Mouse (Mus musculus): ENCODE measurements around the gene Ablim1. TPM values are rescaled to one million over a fixed set of nuclear protein-coding genes. Genes with fewer than 3 reads are reported as not detected.
A peak's percentile ranks its signal among the peaks of the same experiment; 100 is the strongest.

Ablim1 gene
- polyA plus RNA-seq, 1 experiment from 2014 or later, result 40.5 TPM

DNA sequence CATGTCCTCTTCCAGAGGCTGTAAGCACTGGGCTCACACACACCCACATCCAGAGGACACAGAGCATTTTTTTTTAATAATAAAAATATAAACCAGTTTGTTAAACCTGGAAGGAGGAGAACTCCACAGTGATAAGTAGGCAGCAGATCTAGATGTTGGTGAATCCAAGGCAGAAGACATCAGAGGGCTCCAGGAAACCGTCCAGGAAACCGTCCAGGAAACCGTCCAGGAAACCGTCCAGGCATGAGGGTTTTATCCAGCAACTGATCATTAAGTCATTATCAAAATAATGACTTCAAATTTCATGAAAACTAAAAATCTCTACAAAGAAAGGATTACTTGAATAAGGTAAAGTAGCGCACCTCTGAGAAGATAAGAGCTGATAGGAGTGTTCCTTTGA, 65.9 kb downstream of the Ablim1 start:
- 63% methylated on average over 5 of the region's 5 CpGs for WGBS
- TF ChIP-seq CTCF (IDR thresholded peaks at IDR 0.05; ENCODE audit: low read depth), result no peak
- no peak for ATAC-seq (replicated peaks; ENCODE audit: low FRiP score, low read depth)

DNA sequence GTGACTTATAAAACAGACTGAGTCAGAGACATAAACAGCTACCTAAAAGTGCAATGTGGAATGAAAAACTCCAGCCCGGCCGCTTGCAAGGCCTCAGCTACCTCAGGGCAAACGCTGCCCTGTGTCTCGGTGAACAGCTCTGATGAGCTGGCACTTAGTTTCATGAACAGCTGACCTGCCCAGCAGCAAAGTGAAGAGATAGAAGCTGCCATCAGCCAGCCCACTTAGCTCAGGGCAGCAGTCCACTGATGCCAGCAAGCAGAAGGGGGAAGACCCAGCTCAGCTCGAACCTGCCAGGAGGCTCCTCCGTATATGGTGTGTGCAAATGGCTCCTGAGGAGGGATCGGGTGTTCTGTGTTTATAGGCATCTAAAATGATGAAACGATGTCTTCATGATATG, 67.5 kb downstream of the Ablim1 start:
- Histone ChIP-seq H3K4me1 (replicated peaks; ENCODE audit: insufficient read depth, low read length) (no peaks in the 10 kb centered on the region), H3K36me3 (ENCODE audit: insufficient read depth, low read length) (no peaks in the 10 kb centered on the region), H3K4me2 (ENCODE audit: low read length) (no peak overlapping the region), H3K27me3 (ENCODE audit: insufficient read depth, low read length) (no peaks in the 10 kb centered on the region), H3K9ac (ENCODE audit: low read depth, low read length) (no peak overlapping the region), H3K9me3 (replicated peaks; ENCODE audit: low read length) (no peaks in the 10 kb centered on the region), H3K27ac (no peak overlapping the region), H3K4me3 (replicated peaks; ENCODE audit: low read depth, low read length) (no peak overlapping the region)
- DNase-seq (ENCODE audit: low spot score) (no peak), ATAC-seq (replicated peaks; ENCODE audit: low FRiP score, low read depth) (no peak)
- WGBS, result 75% methylated on average over 8 of the region's 8 CpGs
- no peak for TF ChIP-seq CTCF (IDR thresholded peaks at IDR 0.05; ENCODE audit: low read depth)

More for the DNA sequence above, 65.9 kb downstream of the Ablim1 start:
- no peak for DNase-seq (ENCODE audit: low spot score)
- H3K4me1 ChIP-seq (replicated peaks; ENCODE audit: insufficient read depth, low read length), result no peaks in the 10 kb centered on the region
- no peaks in the 10 kb centered on the region for H3K27me3 ChIP-seq (ENCODE audit: insufficient read depth, low read length)
- no peak overlapping the region for H3K4me3 ChIP-seq (replicated peaks; ENCODE audit: low read depth, low read length)
- no peak overlapping the region for H3K27ac ChIP-seq
- no peaks in the 10 kb centered on the region for H3K9me3 ChIP-seq (replicated peaks; ENCODE audit: low read length)
- H3K36me3 ChIP-seq (ENCODE audit: insufficient read depth, low read length), result no peaks in the 10 kb centered on the region
- no peak overlapping the region for H3K9ac ChIP-seq (ENCODE audit: low read depth, low read length)
- H3K4me2 ChIP-seq (ENCODE audit: low read length), result no peak overlapping the region

DNA sequence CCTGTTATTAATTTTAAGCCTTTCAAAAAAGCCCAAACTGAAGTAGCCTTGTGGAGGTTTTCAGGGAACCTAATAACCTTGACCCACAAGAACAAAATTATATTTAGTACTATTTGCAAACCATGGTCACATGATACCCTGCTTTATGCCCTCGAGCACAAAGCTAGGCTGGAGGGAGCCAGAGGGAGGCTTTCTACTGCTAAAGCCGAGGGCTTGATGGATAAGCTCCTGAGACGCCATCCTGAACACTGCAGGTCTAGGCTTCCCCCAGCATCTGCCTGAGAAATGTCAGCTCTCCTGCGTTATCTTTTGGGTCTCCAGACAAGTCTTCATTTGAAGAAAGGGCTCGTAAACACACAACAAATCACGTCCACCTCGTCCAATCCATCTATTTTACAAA, 70.4 kb downstream of the Ablim1 start:
- no peak for TF ChIP-seq CTCF (IDR thresholded peaks at IDR 0.05; ENCODE audit: low read depth)
- Histone ChIP-seq H3K27me3 (ENCODE audit: insufficient read depth, low read length) (no peaks in the 10 kb centered on the region), H3K36me3 (ENCODE audit: insufficient read depth, low read length) (no peaks in the 10 kb centered on the region), H3K9ac (ENCODE audit: low read depth, low read length) (no peak overlapping the region), H3K27ac (no peak overlapping the region), H3K4me3 (replicated peaks; ENCODE audit: low read depth, low read length) (no peak overlapping the region), H3K4me2 (ENCODE audit: low read length) (no peak overlapping the region), H3K9me3 (replicated peaks; ENCODE audit: low read length) (no peaks in the 10 kb centered on the region), H3K4me1 (replicated peaks; ENCODE audit: insufficient read depth, low read length) (no peaks in the 10 kb centered on the region)
- 61% methylated on average over 7 of the region's 7 CpGs for WGBS
- DNase-seq (ENCODE audit: low spot score), result no peak
- ATAC-seq (replicated peaks; ENCODE audit: low FRiP score, low read depth), result no peak

DNA sequence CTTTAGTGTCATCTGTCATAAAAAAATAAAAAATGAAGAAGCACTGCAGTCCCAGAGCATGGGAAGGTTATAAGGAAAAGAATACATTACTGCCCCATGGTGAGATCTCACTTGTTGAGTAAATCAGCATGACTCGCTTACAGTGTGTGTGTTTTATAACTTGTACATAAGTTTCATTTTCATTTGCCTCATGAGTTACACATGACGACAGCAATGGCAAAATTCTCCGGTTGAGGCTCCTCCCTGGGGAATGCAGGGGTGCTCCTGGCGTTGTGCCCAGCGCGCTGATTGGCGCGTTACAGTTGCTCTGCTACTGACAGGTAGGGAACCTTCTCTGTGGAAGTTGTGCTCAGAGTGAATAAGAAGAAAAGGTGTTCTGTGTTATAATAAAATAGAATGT, 71.1 kb downstream of the Ablim1 start:
- no peaks in the 10 kb centered on the region for H3K4me1 ChIP-seq (replicated peaks; ENCODE audit: insufficient read depth, low read length)
- H3K27ac ChIP-seq, result no peak overlapping the region
- H3K9me3 ChIP-seq (replicated peaks; ENCODE audit: low read length), result no peaks in the 10 kb centered on the region
- TF ChIP-seq CTCF (IDR thresholded peaks at IDR 0.05; ENCODE audit: low read depth), result no peak
- no peak for ATAC-seq (replicated peaks; ENCODE audit: low FRiP score, low read depth)
- no peak overlapping the region for H3K4me3 ChIP-seq (replicated peaks; ENCODE audit: low read depth, low read length)
- WGBS, result 60% methylated on average over 8 of the region's 8 CpGs
- no peaks in the 10 kb centered on the region for H3K27me3 ChIP-seq (ENCODE audit: insufficient read depth, low read length)
- H3K36me3 ChIP-seq (ENCODE audit: insufficient read depth, low read length), result no peaks in the 10 kb centered on the region
- peak overlapping the region; percentile 4; the same call in 1 of the 2 replicates for H3K4me2 ChIP-seq (ENCODE audit: low read length)
- no peak overlapping the region for H3K9ac ChIP-seq (ENCODE audit: low read depth, low read length)
- DNase-seq (ENCODE audit: low spot score), result no peak

DNA sequence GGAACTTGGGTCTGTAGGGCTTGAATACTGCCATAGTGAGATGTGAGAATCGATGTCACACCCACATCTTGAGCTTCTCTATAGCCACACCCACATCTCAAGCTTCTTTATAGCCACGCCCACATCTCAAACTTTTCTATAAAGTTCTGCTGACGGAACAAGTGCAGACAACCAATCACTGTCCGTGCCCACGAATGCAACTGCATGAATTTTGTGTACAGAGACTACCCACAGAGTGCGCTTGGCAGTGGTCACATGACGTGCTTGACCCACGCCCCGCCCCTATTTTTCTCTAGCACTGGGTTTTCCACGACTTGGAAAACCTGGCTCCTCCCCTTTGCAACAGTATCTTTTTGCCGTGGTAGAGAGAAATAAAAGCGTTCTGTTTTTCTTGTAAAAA, 71.5 kb downstream of the Ablim1 start:
- no peak for TF ChIP-seq CTCF (IDR thresholded peaks at IDR 0.05; ENCODE audit: low read depth)
- 80% methylated on average over 12 of the region's 12 CpGs for WGBS
- Histone ChIP-seq H3K4me2 (ENCODE audit: low read length) (peak overlapping the region; percentile 4; the same call in 1 of the 2 replicates), H3K4me1 (replicated peaks; ENCODE audit: insufficient read depth, low read length) (no peaks in the 10 kb centered on the region), H3K4me3 (replicated peaks; ENCODE audit: low read depth, low read length) (no peak overlapping the region), H3K9me3 (replicated peaks; ENCODE audit: low read length) (no peaks in the 10 kb centered on the region), H3K27me3 (ENCODE audit: insufficient read depth, low read length) (no peaks in the 10 kb centered on the region), H3K27ac (no peak overlapping the region), H3K36me3 (ENCODE audit: insufficient read depth, low read length) (no peaks in the 10 kb centered on the region), H3K9ac (ENCODE audit: low read depth, low read length) (no peak overlapping the region)
- ATAC-seq (replicated peaks; ENCODE audit: low FRiP score, low read depth) (no peak), DNase-seq (ENCODE audit: low spot score) (no peak)

DNA sequence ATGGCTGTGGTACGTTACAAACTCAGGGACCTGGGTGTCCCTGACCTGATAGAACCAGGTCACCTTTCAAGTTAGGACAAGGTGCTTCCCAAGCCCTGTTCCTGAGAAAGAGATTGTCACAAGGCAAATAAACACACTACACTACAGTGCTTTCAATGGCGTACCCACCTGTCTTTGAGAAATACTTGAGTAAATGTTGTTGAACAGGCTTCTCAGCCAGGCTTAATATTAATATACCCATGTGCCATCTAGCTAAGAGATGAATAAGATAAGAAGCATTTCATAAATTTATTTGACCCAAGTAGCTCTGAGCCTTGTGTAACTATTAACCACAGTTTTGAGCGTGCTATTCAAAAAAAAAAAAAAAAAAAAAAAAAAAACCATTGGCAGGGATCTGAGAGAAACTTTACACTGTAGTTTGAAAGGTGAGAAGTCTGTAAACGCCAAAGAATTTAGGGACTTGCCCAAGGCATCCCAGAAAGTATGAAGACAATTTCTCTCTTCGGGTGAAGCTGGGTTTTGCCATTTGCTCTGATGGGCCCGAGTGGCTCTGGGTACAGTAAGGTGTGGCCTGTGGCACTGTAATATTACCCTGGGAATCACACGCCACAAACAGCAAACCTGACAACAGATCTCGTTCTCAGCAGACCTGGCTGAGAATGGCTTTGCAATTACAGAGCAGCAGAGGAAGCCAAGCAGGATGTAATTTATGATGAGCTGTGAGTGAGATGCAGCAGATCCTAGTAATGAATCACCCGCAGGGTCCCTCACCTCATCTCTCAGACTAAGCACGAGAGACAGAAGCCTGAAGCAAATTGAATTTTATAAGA, 73.1 kb downstream of the Ablim1 start:
- ATAC-seq (replicated peaks; ENCODE audit: low FRiP score, low read depth), result no peak
- H3K36me3 ChIP-seq (ENCODE audit: insufficient read depth, low read length), result no peaks in the 10 kb centered on the region
- peak overlapping the region; percentile 26; the same call in 1 of the 2 replicates for H3K27ac ChIP-seq
- H3K4me1 ChIP-seq (replicated peaks; ENCODE audit: insufficient read depth, low read length), result no peaks in the 10 kb centered on the region
- no peaks in the 10 kb centered on the region for H3K9me3 ChIP-seq (replicated peaks; ENCODE audit: low read length)
- H3K4me3 ChIP-seq (replicated peaks; ENCODE audit: low read depth, low read length), result no peak overlapping the region
- WGBS, result 31% methylated on average over 10 of the region's 10 CpGs
- no peaks in the 10 kb centered on the region for H3K27me3 ChIP-seq (ENCODE audit: insufficient read depth, low read length)
- no peak overlapping the region for H3K4me2 ChIP-seq (ENCODE audit: low read length)
- no peak overlapping the region for H3K9ac ChIP-seq (ENCODE audit: low read depth, low read length)
- TF ChIP-seq CTCF (IDR thresholded peaks at IDR 0.05; ENCODE audit: low read depth), result no peak
- DNase-seq (ENCODE audit: low spot score), result peak; percentile 37
